Mouse (Mus musculus): Measurements from ENCODE around the gene Mpzl1.

DNA sequence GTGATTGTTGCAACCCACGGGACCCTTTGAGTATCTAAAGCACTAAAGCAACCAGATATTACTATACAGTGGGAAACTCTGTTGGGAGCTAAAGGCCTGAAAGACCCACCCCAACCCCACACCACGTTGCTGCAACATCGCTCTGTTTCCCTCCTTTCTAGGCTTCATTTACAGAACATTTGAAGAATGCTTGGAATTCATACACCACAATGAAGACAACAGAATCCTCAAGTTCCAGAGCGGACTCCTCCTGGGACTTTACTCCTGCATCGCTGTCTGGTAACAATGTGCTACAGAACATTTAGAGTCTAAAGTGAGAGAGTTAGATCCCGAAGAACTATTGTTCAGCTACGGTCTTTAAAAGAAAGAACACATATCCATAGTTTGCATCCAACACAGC is 66.9 kb downstream of the Mpzl1 start:
- TF ChIP-seq CHD2 (IDR thresholded peaks at IDR 0.05; ENCODE audit: low read depth, low read length): no peak
- TF ChIP-seq ZC3H11A (IDR thresholded peaks at IDR 0.05; ENCODE audit: borderline replicate concordance, low read depth, low read length): no peak
- no peak for TF ChIP-seq MAFK (IDR thresholded peaks at IDR 0.05; ENCODE audit: insufficient read depth, low read depth, low read length)
- TF ChIP-seq ZNF384 (IDR thresholded peaks at IDR 0.05; ENCODE audit: low read depth, low read length): no peak
- TF ChIP-seq HCFC1 (IDR thresholded peaks at IDR 0.05; ENCODE audit: borderline replicate concordance, insufficient read depth, low read length): no peak

All from ES-E14 (cell line).